Mouse (Mus musculus): ENCODE measurements around the gene Cfd. TPM values are rescaled to one million over a fixed set of nuclear protein-coding genes. Genes with fewer than 3 reads are reported as not detected.
A peak's percentile ranks its signal among the peaks of the same experiment; 100 is the strongest.

The Cfd gene
- polyA plus RNA-seq, 1 experiment from 2014 or later, result not detected

DNA sequence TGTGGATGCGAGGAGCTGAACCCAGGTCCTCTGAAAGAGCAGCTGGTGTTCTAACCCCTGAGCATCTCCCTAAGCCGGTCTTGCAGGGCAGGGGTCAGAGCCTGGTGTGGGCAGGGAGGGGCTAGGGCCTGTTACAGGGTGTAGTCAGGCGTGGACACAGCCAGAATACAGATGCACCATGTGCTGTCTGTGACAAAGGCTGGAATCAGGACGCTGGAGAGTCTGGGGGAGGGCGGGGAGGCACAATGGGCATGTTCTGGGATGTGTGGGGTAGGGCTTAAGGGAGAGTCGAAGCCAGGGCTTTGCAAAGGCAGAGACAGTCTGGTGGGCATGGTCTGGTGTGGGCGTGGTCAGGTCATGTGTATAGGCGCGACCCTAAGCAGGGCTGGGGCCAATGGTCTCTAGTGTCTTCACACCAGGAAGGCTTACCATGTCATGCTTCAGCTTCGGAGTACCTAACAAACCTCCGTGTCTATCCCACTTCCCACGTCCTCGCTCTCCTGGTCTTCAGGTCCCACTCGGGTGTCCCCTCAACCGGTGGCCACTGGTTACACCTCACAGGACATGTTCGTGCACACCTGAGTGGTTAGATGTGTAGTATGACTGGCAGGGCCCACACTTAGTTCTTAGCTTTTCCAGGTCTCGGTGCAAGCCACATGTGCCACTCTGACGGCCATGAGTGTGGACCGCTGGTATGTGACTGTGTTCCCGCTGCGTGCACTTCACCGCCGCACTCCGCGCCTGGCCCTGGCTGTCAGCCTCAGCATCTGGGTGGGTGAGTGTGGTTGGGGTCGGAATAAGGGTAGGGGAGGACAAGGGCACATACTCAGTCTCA, 29.6 kb downstream of the Cfd start:
- 33% methylated on average over 24 of the region's 26 CpGs for WGBS
- Histone ChIP-seq H3K4me2 (replicated peaks; ENCODE audit: low read depth) (no peak overlapping the region), H3K4me3 (ENCODE audit: low read depth, low read length) (no peak overlapping the region; the same call in 1 of the 2 replicates), H3K36me3 (ENCODE audit: control insufficient read depth, insufficient read depth, low read length) (no peaks in the 10 kb centered on the region), H3K27me3 (ENCODE audit: control insufficient read depth, insufficient read depth, low read length) (peaks cover 2% of the 10 kb centered on the region; the same call in 1 of the 2 replicates), H3K9ac (ENCODE audit: low read length) (no peak overlapping the region), H3K27ac (replicated peaks) (no peak overlapping the region), H3K9me3 (ENCODE audit: control insufficient read depth, low read length) (no peaks in the 10 kb centered on the region), H3K4me1 (replicated peaks; ENCODE audit: control insufficient read depth, insufficient read depth) (peaks cover 3% of the 10 kb centered on the region; the same call in 1 of the 2 replicates)
- no peak for DNase-seq (ENCODE audit: low spot score)
- ATAC-seq (ENCODE audit: low FRiP score, low TSS enrichment), result no peak
- no peak for TF ChIP-seq EP300 (optimal IDR thresholded peaks at IDR 0.05)
- no peak for TF ChIP-seq CTCF (IDR thresholded peaks at IDR 0.05; ENCODE audit: low read depth)

DNA sequence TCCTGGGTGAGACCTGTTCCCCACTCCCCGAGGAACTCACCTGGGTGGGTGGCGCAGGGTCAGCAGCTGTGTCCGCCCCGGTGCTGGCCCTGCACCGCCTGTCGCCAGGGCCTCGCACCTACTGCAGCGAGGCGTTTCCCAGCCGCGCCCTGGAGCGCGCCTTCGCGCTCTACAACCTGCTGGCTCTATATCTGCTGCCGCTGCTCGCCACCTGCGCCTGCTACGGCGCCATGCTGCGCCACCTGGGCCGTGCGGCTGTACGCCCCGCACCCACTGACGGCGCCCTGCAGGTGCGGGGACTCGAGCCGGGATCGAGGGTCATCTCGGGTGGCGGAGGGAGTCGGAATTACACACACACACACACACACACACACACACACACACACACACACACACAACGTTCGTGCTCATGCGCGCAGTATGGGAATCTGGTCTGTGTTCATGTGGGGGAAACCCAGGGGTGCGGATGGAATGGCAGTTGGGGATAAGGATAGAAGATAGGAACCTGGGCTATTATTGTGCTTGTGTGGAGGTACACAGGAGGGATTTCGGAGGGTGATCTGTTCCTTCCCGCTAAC, 30.4 kb downstream of the Cfd start, which contains the start of gene R3hdm4:
TSS of gene R3hdm4 (minus strand) at position 251 of the 578 bp plus-strand sequence.
- H3K36me3 ChIP-seq (ENCODE audit: control insufficient read depth, insufficient read depth, low read length), result no peaks in the 10 kb centered on the region
- WGBS, result 4% methylated on average over 26 of the region's 41 CpGs
- TF ChIP-seq EP300 (optimal IDR thresholded peaks at IDR 0.05) (no peak), CTCF (IDR thresholded peaks at IDR 0.05; ENCODE audit: low read depth) (no peak)
- H3K9ac ChIP-seq (ENCODE audit: low read length), result peak within 1 kb of the TSS; percentile 38; the same call in 1 of the 2 replicates
- no peak within 1 kb of the TSS for H3K27ac ChIP-seq (replicated peaks)
- H3K4me1 ChIP-seq (replicated peaks; ENCODE audit: control insufficient read depth, insufficient read depth), result peaks cover 5% of the 10 kb centered on the region; the same call in 1 of the 2 replicates
- DNase-seq (ENCODE audit: low spot score), result peak; percentile 68
- no peaks in the 10 kb centered on the region for H3K9me3 ChIP-seq (ENCODE audit: control insufficient read depth, low read length)
- peak within 1 kb of the TSS; percentile 19 for H3K4me3 ChIP-seq (ENCODE audit: low read depth, low read length)
- H3K27me3 ChIP-seq (ENCODE audit: control insufficient read depth, insufficient read depth, low read length), result peaks cover 2% of the 10 kb centered on the region; the same call in 1 of the 2 replicates
- peak within 1 kb of the TSS; percentile 41 for H3K4me2 ChIP-seq (replicated peaks; ENCODE audit: low read depth)
- peak; percentile 12; the same call in 1 of the 2 replicates for ATAC-seq (ENCODE audit: low FRiP score, low TSS enrichment)

DNA sequence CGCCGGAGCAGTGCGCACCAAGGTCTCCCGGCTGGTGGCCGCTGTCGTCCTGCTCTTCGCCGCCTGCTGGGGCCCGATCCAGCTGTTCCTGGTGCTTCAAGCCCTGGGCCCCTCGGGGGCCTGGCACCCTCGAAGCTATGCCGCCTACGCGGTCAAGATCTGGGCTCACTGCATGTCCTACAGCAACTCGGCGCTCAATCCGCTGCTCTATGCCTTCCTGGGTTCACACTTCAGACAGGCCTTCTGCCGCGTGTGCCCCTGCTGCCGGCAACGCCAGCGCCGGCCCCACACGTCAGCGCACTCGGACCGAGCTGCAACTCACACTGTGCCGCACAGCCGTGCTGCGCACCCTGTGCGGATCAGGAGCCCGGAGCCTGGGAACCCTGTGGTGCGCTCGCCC, 30.9 kb downstream of the Cfd start:
- Histone ChIP-seq H3K27me3 (ENCODE audit: control insufficient read depth, insufficient read depth, low read length) (peaks cover 2% of the 10 kb centered on the region; the same call in 1 of the 2 replicates), H3K4me3 (ENCODE audit: low read depth, low read length) (peak overlapping the region; percentile 19), H3K27ac (replicated peaks) (no peak overlapping the region), H3K4me1 (replicated peaks; ENCODE audit: control insufficient read depth, insufficient read depth) (peaks cover 6% of the 10 kb centered on the region; the same call in 1 of the 2 replicates), H3K4me2 (replicated peaks; ENCODE audit: low read depth) (peak overlapping the region; percentile 41), H3K9me3 (ENCODE audit: control insufficient read depth, low read length) (no peaks in the 10 kb centered on the region), H3K36me3 (ENCODE audit: control insufficient read depth, insufficient read depth, low read length) (no peaks in the 10 kb centered on the region), H3K9ac (ENCODE audit: low read length) (peak overlapping the region; percentile 38; the same call in 1 of the 2 replicates)
- no peak for TF ChIP-seq CTCF (IDR thresholded peaks at IDR 0.05; ENCODE audit: low read depth)
- no peak for TF ChIP-seq EP300 (optimal IDR thresholded peaks at IDR 0.05)
- DNase-seq (ENCODE audit: low spot score) (no peak), ATAC-seq (ENCODE audit: low FRiP score, low TSS enrichment) (no peak)
- 6% methylated on average over 34 of the region's 34 CpGs for WGBS

DNA sequence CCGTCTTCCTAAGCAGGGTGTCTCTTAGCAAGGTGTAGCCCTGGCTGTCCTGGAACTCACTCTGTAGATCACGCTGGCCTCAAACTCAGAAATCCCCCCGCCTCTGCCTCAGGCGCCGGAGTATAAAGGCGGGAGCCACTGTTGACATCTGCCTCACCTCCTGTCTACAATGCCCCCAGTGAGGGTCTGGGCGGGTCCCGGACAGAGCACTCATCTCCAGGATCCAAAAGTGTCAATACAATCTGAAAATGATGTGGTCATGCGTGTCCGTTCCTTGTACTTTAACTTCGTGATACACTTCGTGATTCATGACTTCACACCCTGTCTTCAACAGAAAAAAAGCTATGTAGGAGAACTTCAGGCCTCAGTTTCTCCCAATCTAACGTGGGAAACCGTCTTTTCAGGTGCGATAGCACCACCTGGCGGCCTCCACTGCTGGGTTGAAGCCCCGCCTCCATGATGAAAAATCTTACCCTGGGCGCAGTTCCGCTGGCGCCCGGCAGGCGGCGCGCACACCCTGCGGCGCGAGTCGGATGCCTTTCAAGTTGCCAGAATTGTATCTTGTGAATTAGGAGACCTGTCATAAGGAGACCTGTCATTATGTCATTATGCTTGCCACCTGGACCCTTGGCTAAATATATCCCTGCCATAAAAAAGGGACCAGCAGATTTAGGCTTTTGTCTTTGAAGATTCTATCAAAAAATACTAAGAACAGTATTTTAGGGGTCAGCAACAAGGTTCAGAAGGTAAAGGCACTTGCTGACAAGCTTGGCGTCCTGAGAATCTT, 34.5 kb downstream of the Cfd start:
- no peak overlapping the region for H3K4me3 ChIP-seq (ENCODE audit: low read depth, low read length)
- peak; percentile 90 for DNase-seq (ENCODE audit: low spot score)

DNA sequence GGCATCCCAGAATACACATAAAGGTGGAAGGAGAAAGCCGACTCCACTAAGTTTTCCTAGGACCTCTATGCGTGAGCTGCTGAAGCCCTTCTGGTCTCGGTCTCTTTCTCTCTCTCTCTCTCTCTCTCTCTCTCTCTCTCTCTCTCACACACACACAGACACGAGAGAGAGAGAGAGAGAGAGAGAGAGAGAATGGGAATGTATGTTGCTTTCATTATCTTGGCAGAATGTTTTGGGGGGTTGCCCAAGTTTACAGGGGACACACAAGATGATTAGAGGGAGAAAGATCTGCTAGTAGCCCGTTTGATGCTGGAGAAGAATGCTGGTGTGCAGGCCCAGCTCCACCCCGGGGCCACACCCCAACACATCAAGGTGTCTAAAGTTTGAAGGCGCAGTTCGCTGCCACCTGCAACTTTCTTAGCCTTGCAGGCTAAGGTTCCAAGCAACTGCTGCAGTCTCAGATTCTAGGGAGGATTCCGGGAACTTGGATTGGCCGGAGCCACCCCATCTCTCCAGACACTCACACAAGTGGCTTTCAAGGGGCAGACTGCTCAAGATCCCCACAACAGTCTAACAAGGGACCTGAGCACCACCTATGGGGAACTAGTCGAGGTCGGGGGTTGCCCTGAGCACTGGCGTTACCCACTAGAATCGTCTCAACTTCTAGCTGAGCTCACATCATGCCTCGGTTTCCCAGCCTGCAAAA, 35.3 kb downstream of the Cfd start:
- ATAC-seq (ENCODE audit: low FRiP score, low TSS enrichment) (peak; percentile 0; the same call in 1 of the 2 replicates), DNase-seq (ENCODE audit: low spot score) (peak; percentile 56)
- 0 out of 2 replicates have a peak, but pooled peaks cover 5% of the 10 kb centered on the region for H3K4me1 ChIP-seq (replicated peaks; ENCODE audit: control insufficient read depth, insufficient read depth)
- H3K27ac ChIP-seq (replicated peaks), result peak overlapping the region; percentile 88
- no peaks in the 10 kb centered on the region for H3K36me3 ChIP-seq (ENCODE audit: control insufficient read depth, insufficient read depth, low read length)
- peak overlapping the region; percentile 96 for H3K4me3 ChIP-seq (ENCODE audit: low read depth, low read length)
- no peak for TF ChIP-seq CTCF (IDR thresholded peaks at IDR 0.05; ENCODE audit: low read depth)
- WGBS, result 3% methylated on average over 15 of the region's 15 CpGs
- H3K9ac ChIP-seq (ENCODE audit: low read length), result peak overlapping the region; percentile 87
- peak overlapping the region; percentile 88 for H3K4me2 ChIP-seq (replicated peaks; ENCODE audit: low read depth)
- H3K9me3 ChIP-seq (ENCODE audit: control insufficient read depth, low read length), result no peaks in the 10 kb centered on the region
- H3K27me3 ChIP-seq (ENCODE audit: control insufficient read depth, insufficient read depth, low read length), result peaks cover 2% of the 10 kb centered on the region; the same call in 1 of the 2 replicates

More for the DNA sequence above, 34.5 kb downstream of the Cfd start:
- H3K27me3 ChIP-seq (ENCODE audit: control insufficient read depth, insufficient read depth, low read length), result peaks cover 2% of the 10 kb centered on the region; the same call in 1 of the 2 replicates
- no peak overlapping the region for H3K27ac ChIP-seq (replicated peaks)
- WGBS, result 10% methylated on average over 29 of the region's 29 CpGs
- TF ChIP-seq EP300 (optimal IDR thresholded peaks at IDR 0.05), result no peak
- TF ChIP-seq CTCF (IDR thresholded peaks at IDR 0.05; ENCODE audit: low read depth), result peak; percentile 100
- 0 out of 2 replicates have a peak, but pooled peaks cover 5% of the 10 kb centered on the region for H3K4me1 ChIP-seq (replicated peaks; ENCODE audit: control insufficient read depth, insufficient read depth)
- H3K36me3 ChIP-seq (ENCODE audit: control insufficient read depth, insufficient read depth, low read length), result no peaks in the 10 kb centered on the region
- H3K9me3 ChIP-seq (ENCODE audit: control insufficient read depth, low read length), result no peaks in the 10 kb centered on the region
- H3K4me2 ChIP-seq (replicated peaks; ENCODE audit: low read depth), result no peak overlapping the region
- no peak overlapping the region for H3K9ac ChIP-seq (ENCODE audit: low read length)
- no peak; the same call in 1 of the 2 replicates for ATAC-seq (ENCODE audit: low FRiP score, low TSS enrichment)
